In the genomic region with DNA sequence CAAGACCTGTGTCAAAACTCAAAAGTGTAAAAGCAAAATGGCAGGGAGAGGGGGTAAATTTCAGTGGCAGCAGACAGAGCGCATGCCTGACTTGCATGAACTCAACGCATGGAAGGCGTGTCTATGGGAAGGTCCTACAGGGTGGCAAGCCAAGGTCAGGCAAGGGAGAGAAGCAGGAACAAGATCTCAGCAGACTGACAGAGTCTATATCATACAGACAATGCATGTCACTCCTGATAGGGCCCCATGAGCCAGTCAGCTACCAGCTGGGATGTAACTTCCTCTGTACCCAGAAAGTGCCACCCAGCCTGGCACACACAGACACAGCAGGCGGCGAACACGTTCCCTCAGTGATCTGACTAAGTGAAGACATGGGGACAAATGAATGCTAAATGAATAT, we compare ENCODE assay signal across 13 mouse cellular contexts.
"Had no signal": no experiment of that assay in that cellular context is flagged by ENCODE, and none has a peak within 500 bp of the region (broad histone marks: within the 10 kb centered on the region; RNA-seq: fewer than 3 reads in every experiment).

No protein-coding gene starts in this region.

- DNase-seq: kidney, adult 18-20 months; kidney, postnatal 14 days; lung, postnatal 14 days; right cerebral cortex, postnatal 14 days; thymus, postnatal 25 days had no signal

- H3K36me3 ChIP-seq: liver, embryonic 12.5 days; lung, embryonic 15.5 days; midbrain, embryonic 15.5 days had no signal

- H3K4me3 ChIP-seq: left cerebral cortex, adult 2 months; limb, embryonic 10.5 days; liver, embryonic 12.5 days; lung, embryonic 15.5 days; midbrain, embryonic 15.5 days had no signal

- H3K27ac ChIP-seq: left cerebral cortex, adult 2 months; limb, embryonic 10.5 days; liver, embryonic 12.5 days; lung, embryonic 15.5 days; macrophage; midbrain, embryonic 15.5 days had no signal

- H3K4me1 ChIP-seq: midbrain, embryonic 15.5 days had no signal

- H3K9ac ChIP-seq: liver, embryonic 12.5 days; lung, embryonic 15.5 days; midbrain, embryonic 15.5 days had no signal

- H3K4me2 ChIP-seq: liver, embryonic 12.5 days; lung, embryonic 15.5 days; midbrain, embryonic 11.5 days; midbrain, embryonic 15.5 days had no signal

- ATAC-seq: inflammation-experienced regulatory T-cells, adult 6 months; liver, embryonic 12.5 days; midbrain, embryonic 15.5 days had no signal

- H3K27me3 ChIP-seq: liver, embryonic 12.5 days; lung, embryonic 15.5 days; midbrain, embryonic 15.5 days had no signal

- H3K9me3 ChIP-seq: limb, embryonic 10.5 days; liver, embryonic 12.5 days; lung, embryonic 15.5 days; midbrain, embryonic 15.5 days had no signal
